Mouse (Mus musculus) c-Kit-positive CD71-positive TER-119-positive erythroid progenitor cells, embryonic 14.5 days (primary cell): ENCODE results near the gene Vdr.

Experiments
- DNase-seq: peaks from one replicate; pipeline ENCODE4 v3.0.0-alpha.2; 2013; ENCODE audit warnings: low spot score

Vdr gene

GRCm38 (mm10) chr15:97910530-97910929, at the start of gene Vdr:
Vdr (minus strand) TSS chr15:97910630.
- no peak for DNase-seq

DNA sequence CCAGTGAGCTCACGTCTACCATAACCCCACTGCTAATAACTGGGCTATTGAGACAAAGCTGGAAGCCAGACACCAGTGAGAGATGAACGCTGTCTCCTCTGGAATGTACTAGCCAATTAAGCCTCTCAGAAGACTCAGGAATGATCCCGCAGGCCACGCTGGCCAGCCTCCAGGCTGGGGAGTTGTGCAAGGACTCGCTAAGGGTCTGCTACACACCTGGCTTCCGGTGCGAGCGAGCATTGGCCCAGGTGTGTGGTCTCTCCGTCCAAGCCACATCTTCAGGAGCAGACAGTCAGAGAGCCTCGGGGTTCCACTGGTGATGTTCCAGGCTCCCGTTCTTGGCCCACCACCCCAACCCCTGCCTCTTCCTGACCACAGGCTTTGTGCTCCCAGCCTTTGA, 46.0 kb upstream of the Vdr start:
- DNase-seq = no peak

GRCm38 (mm10) chr15:97955742-97956141, 45.3 kb upstream of the Vdr start:
- no peak for DNase-seq

DNA sequence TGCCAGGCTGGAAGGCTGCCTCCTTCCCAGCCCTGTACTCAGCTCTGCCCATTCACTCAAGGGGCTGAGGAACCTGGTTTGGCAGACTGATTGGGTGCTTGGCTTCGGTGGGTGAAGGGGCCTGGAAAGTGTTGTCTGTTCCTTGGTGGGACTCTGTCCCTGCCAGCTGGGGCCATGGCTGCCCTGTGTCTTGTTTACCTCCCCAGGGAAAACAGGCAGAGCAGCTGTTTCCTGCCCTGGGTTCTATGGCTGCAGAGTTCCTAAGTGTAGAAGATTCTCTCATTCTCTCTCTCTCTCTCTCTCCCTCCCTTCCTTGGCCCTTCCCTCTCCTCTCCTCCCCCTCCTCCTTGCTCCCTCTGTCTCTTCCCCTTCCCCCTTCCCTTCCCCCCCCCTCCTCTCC, 44.9 kb upstream of the Vdr start:
- DNase-seq = no peak

DNA sequence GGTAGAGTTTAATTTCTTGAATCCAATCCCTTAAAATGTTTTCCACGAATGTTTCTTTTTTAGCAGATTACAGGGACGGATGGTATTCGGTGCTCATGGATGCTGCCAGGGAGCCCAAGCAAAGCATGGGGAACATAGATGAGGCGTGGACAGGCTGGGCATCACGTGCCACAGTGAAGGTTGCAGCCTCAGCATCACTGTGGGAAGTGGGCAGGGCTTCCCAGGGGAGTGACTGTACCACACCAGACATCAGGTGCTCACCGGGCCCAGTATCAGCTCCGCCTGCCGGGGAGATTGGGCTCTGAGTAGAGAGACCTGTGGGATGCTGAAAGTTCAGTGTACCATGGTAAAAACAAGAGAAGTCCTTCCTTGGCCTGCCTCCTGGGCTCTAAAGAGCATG, 44.2 kb upstream of the Vdr start:
- DNase-seq = no peak

- no peak for DNase-seq
These were observed 42.4 kb upstream of the Vdr start for GRCm38 (mm10) chr15:97952889-97953189.

DNA sequence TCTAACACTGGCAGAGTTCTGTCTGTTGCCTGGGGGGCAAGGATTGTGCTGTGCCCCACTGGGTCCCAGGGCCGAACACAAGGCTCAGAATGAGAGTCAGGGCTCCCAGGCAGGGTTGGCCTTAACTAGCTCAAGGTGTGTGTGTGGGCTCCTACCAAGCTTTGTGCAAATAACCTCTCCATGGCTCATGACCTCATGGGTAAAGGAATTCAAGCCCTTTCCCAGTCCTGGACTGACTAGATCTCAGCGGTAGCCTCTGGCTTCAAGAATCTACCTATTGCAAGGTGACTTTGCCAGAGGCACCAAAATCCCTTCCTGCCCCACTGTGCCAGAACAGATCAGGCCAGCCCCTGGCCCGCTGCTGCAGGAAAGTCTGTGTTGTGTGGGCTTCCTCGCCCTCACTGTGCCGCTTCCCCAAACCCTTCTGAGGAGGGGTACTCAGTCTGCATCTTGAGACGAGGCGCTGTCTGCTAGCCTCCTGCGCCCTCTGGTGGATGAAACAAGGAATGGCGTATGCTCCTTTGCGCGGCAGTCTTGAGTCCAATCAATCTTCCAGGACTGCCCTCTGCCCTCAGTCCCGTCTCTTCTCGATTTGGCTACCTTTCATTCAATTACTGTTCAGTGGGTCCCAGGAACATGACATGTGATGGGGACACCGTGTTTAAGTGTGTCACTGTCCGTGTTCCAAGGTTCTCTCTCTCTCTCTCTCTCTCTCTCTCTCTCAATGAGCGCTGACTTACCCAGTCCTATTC, 41.9 kb upstream of the Vdr start:
- DNase-seq = peak; percentile 56

GRCm38 (mm10) chr15:97950240-97950639, 39.8 kb upstream of the Vdr start:
- no peak for DNase-seq

DNA sequence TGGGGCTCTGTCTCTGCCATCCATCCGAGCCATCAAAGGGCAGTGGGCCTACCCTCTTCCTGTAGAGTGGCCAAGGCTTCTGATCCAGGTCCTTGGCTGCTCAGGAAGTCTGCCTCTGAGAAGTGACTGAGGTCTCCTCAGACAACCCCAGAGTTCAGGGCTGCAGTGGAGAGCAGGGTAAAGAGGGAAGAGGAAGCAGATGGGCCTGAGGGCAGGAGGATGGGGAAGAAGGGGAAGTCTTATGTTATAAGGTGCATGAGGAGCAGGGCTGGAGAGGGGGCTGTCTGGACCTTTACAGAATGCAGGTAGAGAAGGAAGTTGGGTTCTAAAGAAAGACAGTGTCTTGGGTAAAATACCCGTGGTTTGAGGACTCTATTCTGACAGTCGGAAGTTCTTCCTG, 39.3 kb upstream of the Vdr start:
- no peak for DNase-seq

DNA sequence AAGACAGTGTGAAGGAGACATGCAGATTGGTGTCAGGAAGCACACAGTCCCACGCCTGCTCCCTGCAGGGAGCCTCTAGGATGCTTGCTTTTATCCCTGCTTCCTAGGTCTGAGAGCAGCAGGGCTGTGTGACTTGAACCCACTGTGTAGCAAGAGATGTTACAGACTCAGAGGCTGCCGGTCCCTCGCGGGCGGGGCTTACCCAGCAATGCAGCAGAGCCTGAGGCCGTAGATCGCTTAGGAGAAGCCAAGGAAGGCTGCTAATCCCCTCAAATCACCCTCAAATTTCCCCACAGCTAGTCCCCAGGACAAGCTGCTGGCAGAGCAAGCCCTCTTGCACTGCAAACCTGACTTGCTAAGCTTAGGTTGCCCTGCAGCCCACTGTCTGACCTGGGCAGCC, 38.3 kb upstream of the Vdr start:
- no peak for DNase-seq

- no peak for DNase-seq
These were observed 35.4 kb upstream of the Vdr start for GRCm38 (mm10) chr15:97945656-97946315.

DNA sequence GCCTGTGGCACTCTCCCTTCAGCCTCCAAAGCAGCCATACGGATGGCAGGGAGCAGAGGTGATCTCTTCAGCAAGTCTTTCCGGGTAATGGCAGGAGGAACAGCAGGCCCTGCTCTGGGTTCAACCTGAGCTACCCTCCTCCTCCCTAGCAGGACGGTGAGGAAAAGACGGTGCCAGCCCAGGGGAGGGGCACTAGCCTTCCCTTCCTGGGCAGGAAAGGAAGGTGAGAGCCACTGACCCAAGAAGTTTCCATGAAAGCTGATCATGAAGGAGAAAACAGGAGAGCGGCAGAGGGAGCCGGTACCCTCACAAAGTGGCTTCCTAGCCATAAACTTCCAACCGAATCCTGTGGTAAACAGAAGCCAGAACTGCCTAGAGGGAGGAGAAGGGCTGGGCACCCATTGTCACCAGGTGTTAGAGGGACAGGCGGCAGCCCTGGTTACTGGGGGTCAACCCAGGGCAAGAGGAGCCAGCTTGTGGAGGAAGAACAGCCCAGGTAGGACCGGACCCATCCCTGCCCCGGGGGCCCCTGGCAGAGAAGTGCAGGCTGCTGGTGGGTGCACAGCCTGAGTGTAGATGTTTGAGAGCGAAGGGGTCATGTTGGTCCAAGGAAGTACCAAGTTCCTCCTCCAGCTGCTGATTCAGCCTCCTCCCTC, 34.6 kb upstream of the Vdr start:
- no peak for DNase-seq

DNA sequence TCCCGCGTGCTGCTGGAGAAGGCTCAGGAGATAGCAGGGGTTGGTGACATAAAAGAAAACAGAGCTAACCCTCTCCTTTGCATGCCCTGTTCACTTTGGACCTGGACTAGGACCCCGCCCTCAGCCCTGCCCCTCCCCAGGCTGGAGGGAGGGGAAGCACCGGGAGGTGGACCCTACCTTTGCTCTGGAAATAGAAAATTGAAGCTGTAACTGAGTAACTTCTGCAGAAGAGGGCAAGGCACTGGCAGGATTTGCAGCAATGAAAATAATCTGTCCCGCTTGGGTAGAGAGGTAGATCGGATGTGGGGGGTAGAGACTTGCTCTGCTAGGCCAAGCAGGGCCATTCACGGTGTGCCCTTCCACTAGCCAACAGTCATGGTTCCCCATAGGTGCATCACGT, 32.9 kb upstream of the Vdr start:
- no peak for DNase-seq

- no peak for DNase-seq
These were observed 32.1 kb upstream of the Vdr start for GRCm38 (mm10) chr15:97942538-97942937.

- DNase-seq = no peak
These were observed 30.9 kb upstream of the Vdr start for GRCm38 (mm10) chr15:97941306-97941705.

GRCm38 (mm10) chr15:97940088-97940487, 29.7 kb upstream of the Vdr start:
- DNase-seq = no peak

DNA sequence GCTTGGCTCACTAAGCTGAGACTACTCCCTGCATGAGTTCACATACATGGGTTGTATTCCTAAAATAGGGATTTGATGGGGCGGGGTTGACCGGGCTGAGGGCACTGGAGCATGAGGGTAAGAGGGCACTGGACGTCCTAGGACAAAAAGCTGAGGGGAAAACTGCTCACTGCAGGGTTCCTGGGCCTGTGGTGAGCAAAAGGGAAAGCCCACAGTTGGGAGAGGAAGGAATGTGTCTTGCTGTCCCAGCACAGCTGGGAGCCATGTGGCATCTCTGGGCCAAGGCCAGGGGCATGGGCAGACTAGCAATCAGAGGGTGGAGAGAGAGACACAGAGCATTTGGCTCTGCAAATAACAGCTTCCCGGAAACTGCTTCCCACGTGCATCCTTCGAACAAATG, 28.1 kb upstream of the Vdr start:
- no peak for DNase-seq

DNA sequence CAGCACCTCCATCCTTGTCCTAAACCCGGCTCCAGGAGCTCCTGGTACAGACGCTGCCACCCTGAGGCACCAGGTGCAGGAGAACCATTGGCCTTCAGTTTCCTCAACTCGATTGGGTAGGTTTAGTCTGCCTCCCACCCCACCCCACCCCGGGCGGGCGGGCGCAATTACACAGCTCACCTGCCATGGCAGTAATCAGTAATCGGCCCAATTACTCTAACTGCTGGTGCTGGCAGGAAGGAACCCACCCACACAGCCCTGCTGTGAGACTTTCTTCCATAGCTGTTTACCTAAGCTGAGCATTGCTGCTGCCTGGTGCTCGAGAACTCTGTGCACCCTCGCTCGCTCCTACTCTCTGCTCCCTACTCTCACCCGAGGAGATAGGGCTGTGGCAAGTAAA, 22.0 kb upstream of the Vdr start:
- no peak for DNase-seq

- no peak for DNase-seq
These were observed 18.9 kb upstream of the Vdr start for GRCm38 (mm10) chr15:97929259-97929824.

DNA sequence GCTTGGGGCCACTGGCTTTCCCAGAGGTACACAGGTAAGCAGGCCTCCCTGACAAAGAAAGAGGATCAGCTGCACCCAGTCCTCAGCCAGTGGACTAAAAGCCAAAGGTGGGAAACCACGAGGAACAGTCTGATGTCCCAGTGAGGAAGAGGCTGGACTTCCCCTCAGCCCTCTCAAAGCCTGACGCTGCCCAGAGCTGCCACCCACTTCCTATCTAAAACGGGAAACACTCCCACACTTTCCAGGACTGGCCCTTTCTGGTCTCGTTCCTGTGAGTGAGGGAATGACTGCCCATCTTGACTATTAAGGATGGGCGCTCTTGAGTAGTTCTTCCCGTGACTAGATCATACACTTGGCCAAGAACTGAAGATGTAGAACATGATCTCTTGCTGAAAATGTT, 17.4 kb upstream of the Vdr start:
- no peak for DNase-seq

- no peak for DNase-seq
These were observed 16.6 kb upstream of the Vdr start for GRCm38 (mm10) chr15:97927018-97927417.

GRCm38 (mm10) chr15:97922421-97922820, 12.0 kb upstream of the Vdr start:
- DNase-seq = no peak

DNA sequence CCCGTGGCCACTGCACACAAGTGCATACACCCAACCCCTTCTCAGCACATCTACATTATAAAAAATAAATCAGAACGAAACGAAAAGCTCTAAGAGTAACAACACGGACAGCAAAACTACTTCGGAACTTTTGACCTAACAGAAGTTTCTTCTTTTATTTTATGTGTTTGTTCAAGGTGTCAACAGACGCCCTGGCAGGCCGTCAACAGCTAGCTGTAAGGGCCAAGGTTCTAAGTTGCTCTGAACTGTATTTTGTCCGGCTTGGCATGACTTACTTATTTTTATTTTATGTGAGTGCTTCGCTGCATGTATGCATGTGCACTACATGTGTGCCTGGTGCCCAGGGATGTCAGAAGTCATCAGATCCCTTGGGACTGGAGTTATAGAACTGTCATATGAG, 11.4 kb upstream of the Vdr start:
- no peak for DNase-seq
